Mouse (Mus musculus) kidney, adult 11 months (tissue): Measurements from ENCODE around the gene Tmem179.

Source experiments
- DNase-seq: peaks from one replicate; pipeline ENCODE4 v3.0.0; 2022

The Tmem179 gene

DNA sequence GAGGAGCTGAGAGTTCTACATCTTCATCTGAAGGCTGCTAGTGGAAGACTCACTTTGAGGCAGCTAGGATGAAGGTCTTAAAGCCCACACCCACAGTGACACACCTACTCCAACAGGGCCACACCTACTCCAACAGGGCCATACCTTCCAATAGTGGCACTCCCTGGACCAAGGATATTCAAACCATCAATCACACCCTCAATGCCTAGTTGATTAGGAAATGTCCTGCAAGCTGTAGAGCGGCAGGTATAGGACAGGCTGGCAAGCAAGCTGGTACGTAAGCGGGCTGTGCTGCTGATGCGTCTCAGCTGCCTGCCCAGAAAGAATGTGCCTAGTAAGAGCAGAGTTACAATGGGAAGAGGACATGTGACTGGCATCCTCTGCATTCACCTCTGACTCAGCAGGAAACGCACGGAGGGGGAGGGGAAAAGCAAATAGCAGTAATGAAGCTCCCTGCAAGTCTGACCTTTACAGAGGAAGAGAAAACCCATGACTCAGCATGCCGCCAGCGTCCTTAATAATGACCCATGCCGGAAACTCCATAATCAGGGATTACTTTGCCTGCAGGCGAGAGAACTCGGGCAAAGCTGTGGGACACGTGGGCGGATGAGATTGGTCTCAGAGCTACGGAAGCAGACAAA lies at the start of gene Tmem179:
Tmem179 (minus strand) TSS at position 51 of the 641 bp plus-strand sequence.
- peak; percentile 79 for DNase-seq

DNA sequence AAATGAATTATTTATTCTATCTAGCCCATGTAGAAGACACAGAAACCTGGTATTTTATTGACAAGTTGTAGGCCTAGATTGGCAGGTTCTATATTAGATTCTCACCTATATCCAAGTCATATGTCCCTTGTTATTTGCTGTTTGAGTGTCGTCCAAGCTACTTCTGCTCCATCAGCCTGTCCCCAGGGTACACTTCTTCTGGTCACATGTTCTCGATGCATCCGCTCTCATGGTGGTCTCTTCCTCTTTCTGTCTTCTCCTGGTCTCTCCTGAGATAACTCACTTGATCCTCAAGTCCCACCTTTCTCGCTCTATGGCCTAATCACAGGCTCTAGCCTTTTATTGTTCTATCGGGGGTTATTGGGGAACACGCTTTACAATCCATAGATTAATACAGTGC lies 46.5 kb upstream of the Tmem179 start:
- no peak for DNase-seq

DNA sequence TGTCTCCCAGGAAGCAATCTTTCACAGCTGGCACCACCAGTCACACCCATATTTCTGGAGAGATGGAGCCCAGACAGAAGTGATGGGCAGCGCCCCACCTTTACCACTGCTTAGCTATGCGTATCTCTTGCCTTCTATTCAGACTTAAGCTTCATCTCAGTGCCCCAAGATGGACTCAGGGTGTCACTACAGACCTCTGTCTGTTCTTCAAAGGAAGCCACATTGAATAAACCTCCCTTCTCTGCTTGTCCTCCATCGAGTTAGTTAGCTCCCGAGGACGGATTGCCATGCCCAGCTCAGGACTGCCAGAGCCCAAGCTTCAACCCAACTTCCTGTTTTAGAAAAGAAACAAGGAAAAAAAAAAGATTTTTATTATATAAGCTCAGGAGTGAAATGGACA lies 45.9 kb upstream of the Tmem179 start:
- no peak for DNase-seq

DNA sequence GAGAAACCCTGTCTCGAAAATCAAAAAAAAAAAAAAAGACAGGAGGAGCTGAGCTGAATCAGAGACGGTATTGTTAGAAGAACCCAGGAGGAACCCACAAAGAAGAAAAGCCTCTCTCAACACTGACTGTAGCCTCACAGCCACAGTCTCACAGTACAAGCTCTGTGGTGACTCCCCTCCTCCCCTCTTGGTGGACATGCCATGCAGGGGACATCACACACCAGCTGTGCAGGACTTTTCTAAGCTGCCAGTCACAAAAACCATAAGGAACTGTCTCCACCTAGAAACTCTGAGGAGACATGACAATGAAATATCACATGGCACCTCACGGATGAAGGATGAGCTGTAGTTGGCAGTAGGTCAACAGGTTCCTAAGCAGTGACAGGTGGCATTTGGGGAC lies 44.6 kb upstream of the Tmem179 start:
- no peak for DNase-seq

DNA sequence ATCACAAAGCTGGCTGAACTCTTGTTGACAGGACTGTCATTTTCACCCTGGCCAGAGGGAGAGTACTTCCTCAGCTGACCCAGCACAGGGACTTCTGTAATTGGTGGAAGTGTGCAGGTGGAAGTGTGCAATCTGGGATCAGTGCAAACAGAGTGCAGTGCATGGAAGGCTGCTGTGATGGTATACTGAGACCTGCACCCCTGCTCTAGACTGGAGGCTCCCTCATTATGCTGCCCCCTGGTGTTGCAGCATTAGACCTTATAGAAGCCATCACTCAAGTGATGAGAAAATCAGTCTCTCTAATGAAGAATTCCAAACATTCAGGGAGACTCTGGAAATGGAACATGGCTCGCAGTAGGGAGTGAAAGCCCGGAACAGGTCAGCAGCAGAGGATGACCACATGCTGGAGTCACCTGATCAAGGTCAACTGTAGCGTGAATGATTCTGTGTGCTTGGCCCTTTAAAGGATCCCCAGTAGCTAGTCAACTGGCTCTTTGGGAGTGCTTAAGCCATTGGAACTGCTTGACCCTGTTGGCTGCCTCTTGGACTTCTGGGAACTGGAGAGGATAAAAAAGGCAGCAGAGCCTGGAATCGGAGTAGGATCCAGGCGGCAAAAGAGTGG lies 43.7 kb upstream of the Tmem179 start:
- peak; percentile 27 for DNase-seq

DNA sequence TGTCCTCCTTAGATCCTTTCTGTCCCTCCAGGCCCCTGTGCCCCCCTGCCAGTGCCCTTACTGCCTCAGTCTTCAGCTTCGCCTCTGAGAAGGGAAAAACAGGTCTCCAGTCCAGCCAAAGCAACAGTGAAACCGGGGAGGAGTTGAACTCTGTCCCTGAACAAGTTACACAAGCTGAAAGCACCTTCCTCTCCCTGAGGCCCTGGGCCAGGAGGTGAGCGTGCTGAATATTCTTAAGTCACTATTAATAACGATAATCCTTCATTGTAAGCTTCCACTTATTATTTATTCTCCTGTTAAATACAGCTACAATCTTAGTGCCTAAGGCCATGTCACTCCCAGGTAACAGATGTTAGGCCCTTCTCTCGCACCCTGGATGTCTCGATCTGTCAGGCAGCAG lies 43.1 kb upstream of the Tmem179 start:
- DNase-seq = peak; percentile 34

GRCm38 (mm10) chr12:112559231-112559630 lies 42.7 kb upstream of the Tmem179 start:
- DNase-seq = peak; percentile 27

DNA sequence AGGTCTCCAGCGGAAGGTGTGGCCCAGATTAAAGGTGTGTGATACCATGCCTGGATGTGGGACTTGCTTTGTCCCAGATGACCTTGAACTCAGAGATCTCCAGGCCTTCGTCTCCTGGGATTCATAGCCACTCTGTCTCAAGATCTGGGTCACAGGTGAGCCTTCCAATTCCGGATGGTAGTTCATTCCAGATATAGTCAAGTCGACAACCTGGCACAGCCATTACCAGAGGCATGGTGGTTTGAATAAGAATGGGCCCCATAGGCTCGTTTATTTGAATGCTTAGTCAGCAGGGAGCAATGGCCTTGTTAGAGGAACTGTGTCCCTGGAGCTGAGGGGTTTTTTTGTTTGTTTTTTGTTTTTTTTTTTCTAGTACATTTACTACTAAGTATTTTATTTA lies 40.7 kb upstream of the Tmem179 start:
- DNase-seq = no peak

DNA sequence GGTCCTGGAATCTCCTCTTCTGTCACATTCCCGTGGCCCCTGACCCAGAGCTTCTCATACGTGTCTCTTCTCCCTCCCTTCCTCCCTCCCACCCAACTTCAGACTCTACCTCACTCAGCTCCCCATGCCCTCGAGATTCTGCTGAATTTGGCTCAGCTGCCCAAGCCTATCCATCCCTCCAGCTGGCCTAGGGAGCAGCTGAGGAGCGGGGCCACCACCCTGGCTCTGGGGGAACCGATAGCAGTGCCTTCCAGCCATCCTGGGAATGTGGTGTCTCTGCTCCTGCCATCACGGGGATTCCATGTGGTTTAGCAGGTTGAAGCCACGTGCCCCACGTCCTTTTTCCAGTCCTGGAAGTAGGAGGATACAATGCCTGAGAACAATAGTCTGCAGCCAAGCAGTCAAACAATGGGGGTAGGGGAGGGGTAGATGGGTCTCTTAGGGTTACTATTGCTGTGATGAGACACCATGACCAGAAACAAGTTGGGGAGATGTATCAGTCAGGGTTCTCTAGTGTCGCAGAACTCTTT lies 40.0 kb upstream of the Tmem179 start:
- no peak for DNase-seq

GRCm38 (mm10) chr12:112554900-112555299 lies 38.4 kb upstream of the Tmem179 start:
- peak; percentile 72 for DNase-seq

DNA sequence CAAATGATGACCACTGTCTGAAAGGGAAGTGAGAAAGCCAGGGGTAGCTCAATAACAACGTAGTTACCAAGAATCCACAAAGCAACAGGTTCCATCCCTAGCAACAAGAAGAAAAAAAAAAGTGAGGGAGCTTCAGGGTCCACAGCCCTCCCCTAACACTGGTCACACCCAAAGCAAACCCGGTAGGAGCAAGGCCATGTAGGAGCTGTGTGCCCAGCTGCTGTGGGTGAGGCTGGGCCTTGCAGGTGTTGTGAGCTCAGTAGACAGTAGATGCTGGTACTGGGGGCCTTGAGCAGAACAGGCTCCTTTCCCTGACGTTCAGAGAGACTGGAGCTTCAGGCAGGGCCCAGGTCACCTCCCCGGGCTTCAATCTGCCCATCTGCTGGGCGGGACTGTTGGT lies 36.0 kb upstream of the Tmem179 start:
- DNase-seq = no peak

DNA sequence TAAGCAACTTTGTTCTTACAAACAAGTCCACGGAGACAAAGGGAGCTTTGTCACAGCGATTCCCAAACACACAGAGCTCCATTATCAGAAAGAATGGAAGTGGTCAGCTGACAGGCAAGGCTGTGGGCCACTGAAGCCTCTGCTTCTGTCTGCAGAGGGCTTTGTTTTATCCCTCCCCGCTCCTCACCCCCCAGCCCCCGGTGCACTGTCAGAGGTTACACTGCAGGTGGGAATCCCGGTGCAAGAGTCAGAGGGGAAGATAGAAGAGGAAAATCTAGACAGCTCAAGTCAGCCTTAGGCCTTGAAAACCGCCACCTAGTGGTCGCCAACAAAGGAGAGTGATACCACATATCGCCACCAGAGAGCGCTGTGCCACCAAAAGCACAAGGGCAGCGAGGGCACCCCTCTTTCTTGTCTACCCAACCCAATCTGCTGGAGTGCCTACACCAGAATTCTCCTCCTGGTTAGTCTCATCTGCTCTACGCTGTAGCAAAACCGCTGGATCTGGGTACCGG lies 35.4 kb upstream of the Tmem179 start:
- DNase-seq = peak; percentile 72

GRCm38 (mm10) chr12:112549287-112549686 lies 32.7 kb upstream of the Tmem179 start:
- no peak for DNase-seq

GRCm38 (mm10) chr12:112546110-112546509 lies 29.6 kb upstream of the Tmem179 start:
- DNase-seq = no peak

DNA sequence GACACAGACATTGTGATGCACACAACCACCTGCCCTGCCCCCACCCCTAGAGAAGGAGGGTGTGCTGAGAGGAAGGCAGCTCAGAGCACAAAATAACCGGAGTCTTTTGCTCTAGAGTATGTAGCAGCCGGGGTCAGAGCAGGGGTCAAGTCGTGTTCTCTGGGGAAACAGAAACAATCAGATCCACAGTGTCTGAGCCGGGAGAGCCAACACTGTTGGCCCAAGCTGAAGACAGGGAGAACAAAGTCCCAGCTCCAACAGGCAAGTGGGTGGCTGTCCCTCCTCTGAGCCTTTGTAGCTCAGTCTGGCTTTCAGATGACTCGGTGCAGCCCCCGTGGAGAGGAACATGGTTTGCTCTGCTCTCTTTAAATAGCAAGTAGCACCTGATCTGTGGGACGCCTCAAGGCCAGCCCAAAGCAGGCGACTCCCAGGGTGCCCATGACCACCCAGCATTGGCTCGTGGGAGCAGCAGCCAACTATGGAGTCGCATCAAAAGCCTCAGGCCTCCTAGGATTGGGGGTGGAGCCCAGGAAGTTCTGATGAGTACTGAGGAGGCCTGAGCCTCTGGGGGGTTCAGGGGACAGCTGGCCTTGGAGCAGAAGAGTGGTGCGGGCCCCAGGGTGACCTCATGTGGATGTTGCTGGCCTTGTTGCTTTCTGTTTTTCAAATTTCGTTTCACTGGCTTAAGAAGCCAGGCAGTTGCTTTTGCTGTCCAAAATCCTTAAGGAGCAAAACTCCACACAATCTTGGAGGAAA lies 28.6 kb upstream of the Tmem179 start:
- no peak for DNase-seq

DNA sequence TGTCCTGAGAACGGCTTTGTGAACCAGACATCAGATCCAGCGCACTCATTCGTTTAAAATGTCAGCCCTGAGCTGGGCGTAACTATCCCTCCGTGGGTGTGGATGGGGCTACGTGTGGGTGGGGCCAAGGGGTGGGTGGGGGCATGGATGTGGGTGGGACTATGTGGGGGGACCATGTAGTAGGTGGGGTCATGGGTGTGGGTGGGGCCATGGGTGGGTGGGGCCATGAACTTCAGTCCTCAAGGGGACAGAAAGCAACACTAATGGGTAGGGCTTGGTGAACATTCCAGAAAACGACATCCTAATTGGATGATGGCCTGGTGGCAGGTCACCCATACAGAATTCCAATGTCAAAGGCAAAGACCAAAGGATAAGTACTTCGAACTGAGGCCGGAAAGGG lies 27.4 kb upstream of the Tmem179 start:
- no peak for DNase-seq

- peak; percentile 80 for DNase-seq
Observed at GRCm38 (mm10) chr12:112542920-112543300, 26.4 kb upstream of the Tmem179 start.

DNA sequence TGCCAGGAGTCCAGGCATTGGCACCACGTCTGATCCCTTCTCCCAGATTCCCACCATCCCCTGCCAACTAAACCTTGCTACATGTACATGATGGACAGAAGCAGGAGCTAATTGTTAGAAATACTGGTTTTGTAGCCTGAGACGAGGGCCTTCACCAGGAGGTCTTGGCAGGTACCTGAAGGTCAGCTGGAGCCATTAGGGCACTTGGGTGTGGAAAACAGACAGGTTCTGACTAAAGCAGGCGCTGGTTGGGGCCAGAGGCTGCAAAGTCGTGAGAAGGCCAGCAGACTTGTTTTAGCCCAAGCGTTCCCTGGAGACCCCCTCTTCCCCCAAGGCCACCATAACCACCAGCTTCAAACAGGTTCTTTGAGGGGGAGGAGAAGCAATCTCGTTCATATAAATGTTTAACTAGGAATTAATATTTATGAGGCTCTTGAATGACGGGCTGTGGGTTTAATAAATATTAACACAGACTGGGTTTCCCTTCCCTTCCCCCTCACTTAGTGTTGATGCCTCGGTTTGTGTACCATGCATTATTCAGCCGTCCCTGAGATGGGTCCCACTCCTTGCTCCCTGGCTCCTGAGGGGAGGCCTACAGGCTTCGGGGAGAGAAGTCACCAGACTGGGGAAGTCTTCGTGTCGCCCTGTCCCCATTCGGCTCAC lies 25.8 kb upstream of the Tmem179 start:
- peak; percentile 64 for DNase-seq

DNA sequence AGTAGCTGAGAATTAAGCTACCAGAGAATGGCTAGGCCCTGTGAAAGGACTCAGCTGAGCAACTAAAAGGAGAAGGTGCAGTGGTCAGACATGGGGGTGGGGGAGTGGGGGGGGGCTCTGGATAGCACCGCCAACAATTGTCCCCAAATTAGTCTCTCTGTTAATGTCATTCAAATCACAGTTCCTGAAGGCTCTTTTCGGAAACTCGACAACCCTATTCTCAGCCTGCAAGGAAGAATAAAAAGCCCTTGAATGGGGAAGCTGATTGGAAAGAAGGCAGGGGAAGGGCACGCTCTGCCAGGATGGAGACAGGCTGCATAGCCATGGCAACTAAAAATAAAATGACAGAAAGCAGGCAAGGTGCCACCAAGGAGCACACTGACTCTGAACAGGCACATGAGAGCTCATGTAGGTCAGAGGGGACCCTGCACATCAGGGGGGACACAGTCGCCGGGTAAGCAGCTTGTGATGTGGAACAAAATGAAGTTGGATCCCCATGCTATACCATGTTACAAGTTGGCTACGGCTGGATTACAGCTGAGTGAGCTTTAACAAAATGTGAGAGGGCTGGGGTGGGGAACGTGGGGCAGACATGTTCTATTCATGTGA lies 25.0 kb upstream of the Tmem179 start:
- DNase-seq = no peak

GRCm38 (mm10) chr12:112540321-112540720 lies 23.8 kb upstream of the Tmem179 start:
- DNase-seq = no peak

- no peak for DNase-seq
Observed at GRCm38 (mm10) chr12:112539466-112539965, 23.0 kb upstream of the Tmem179 start.

- DNase-seq = no peak
Observed at GRCm38 (mm10) chr12:112538356-112538755, 21.8 kb upstream of the Tmem179 start.

DNA sequence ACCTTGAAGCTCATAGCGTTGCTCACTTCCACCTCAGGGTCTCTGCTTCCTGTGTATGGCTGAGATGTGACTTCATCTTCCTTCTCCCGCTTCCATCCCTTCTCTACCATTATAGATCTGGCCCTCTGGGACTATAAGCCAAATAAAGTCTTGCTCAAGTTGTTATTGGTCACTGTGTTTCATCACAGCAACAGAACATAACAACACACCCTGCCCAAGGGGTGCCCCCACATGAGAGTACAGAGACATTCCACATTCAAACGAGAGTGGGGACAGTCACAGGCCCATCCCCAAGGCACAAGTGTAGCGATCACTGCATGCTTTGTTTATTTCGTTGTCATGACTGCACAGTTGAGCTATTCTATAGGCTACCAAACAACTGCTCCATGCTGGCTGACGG lies 20.7 kb upstream of the Tmem179 start:
- DNase-seq = no peak
